Mouse (Mus musculus) left cerebral cortex, adult 11 months (tissue): ENCODE results near the gene Nelfb.
A peak's percentile ranks its signal among the peaks of the same experiment; 100 is the strongest.

Experiments used
- DNase-seq: peaks from one replicate; pipeline ENCODE4 v3.0.0; 2022; ENCODE audit warnings: low spot score

Gene Nelfb

GRCm38 (mm10) chr2:25230581-25230980 lies 19.3 kb upstream of the Nelfb start:
- no peak for DNase-seq

- DNase-seq, result no peak
Measured at GRCm38 (mm10) chr2:25229582-25229981, 18.3 kb upstream of the Nelfb start.

GRCm38 (mm10) chr2:25228995-25229530 lies 17.8 kb upstream of the Nelfb start:
- DNase-seq, result no peak

- DNase-seq, result peak; percentile 86
Measured at GRCm38 (mm10) chr2:25228431-25228889, 17.2 kb upstream of the Nelfb start.

DNA sequence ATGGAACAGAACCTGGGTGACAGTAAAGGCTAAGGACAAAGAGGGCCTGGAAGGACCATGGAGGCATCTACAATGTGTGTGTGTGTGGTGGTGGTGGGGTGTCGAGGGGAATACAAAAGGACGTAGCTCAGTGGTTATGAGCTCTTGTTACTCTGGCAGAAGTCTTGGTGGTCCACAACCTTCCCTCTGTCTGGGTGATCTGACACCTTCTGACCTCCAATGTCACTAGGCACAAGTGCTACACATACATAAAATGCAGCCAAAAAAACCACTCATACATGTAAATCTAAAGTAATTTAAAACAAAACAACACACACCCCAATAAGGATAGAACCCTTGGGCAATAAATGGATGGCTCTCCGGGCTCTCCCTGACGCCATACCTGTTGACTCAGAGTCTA lies 16.1 kb upstream of the Nelfb start:
- no peak for DNase-seq

GRCm38 (mm10) chr2:25226864-25227263 lies 15.6 kb upstream of the Nelfb start:
- peak; percentile 65 for DNase-seq

DNA sequence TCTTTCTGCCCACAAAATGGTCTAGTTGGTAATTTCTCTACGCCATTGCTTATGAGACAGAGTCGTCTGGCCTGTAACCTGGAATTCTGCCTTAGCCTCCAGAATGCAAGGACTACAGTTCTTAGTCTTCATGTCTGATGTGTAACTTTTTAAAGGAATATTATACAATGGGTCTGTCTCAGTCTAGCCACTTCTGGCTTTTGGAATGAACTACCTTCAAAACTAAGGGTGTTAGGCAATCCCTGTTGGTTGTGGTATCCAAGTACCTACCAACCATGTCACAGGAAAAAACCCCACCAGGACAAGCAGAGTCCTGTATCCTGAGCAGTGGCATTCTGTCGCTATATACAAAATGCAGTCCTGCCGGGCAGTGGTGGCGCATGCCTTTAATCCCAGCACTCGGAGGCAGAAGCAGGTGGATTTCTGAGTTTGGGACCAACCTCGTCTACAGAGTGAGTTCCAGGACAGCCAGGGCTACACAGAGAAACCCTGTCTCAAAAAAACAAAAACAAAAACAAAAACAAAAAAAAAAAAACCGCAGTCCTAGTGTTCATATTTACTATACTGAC lies 14.6 kb upstream of the Nelfb start:
- DNase-seq, result no peak

DNA sequence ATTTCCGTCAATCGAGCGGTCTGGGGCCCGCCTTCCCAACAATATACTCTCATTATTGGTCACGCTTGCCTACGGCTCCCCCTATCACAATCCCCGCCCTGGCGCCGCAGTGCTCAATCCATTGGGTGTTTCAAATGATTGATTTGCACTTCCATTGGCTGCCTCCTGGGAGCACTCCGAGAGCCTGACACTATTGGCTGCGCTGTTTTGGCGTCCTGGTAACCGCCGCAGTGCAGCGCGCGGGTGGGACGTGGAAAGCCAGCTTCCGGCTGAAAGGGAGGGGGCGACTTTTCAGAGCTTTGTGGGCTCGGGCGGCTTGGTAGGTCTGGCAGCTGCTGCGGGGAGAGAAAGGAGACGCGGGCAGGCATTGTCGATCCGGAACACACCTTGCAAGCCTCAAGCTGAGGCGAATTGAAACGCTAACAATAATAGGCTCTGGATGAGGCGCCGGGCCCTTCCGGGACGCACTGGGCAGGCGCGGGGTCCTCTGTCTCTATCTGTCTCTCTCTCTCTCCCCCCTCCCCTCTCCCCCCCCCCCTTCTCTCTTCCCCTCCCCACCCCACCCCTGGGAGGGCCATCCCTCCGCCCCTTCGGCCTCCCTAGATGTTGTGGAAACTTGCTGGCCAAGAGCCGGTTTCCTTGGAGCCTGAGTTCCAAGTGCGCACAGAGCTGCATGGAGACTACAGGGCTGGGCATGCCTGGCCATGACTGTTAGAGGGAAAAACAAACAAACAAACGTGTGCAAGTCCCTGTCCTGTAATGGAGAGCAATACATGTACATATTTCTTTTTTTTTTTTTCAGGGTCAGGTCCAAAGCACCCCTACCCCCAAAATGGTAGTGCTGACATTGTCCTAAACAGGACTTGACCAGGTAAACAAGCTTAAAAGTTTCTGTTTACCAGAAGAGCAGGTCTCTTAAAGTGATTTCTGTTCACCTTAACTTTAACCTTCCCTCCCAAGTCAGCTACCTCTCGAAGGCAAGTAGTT lies 13.8 kb upstream of the Nelfb start:
- peak; percentile 100 for DNase-seq

- no peak for DNase-seq
Measured at GRCm38 (mm10) chr2:25224492-25224765, 13.1 kb upstream of the Nelfb start, which contains the start of gene Tubb4b. Gene Tubb4b, minus strand, starts transcription at chr2:25224702.

DNA sequence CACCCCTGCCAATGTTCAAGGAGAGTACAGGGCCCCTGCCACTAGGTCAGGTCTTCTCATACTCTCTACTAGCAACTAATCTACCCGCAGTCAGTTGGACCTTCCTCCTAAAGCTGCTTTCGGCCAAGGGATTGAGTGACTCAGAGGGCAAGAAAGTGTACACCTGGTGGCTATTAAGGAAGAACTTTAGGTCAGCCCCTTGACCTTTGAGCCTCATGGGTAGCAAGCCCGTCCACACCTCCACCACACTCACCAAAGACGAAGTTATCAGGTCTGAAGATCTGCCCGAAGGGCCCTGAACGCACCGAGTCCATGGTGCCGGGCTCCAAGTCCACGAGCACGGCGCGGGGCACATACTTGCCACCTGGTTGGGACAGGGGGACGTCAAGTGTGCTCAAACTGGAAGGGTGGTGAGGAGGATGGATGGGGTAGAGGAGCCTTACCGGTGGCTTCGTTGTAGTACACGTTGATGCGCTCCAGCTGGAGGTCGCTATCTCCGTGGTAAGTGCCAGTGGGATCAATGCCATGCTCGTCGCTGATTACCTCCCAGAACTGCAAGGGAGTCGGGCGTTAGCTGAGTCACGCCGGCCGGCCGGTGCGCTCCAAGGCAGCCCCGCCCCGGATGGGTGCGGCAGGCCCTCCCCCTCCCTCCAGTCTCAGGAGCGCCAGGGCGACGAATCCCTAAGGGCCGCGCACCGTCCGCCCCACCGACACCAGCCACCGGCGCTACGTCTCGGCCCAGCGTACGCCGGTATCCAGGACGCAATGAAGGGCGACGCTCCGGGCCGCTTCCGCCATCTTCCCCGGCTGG lies 12.6 kb upstream of the Nelfb start:
- DNase-seq, result peak; percentile 63

GRCm38 (mm10) chr2:25221331-25221772 lies 10.1 kb upstream of the Nelfb start:
- no peak for DNase-seq

GRCm38 (mm10) chr2:25218445-25218844 lies 7.2 kb upstream of the Nelfb start, which contains the start of gene Fam166a:
Gene Fam166a, plus strand, starts transcription at chr2:25218745.
- DNase-seq, result no peak

DNA sequence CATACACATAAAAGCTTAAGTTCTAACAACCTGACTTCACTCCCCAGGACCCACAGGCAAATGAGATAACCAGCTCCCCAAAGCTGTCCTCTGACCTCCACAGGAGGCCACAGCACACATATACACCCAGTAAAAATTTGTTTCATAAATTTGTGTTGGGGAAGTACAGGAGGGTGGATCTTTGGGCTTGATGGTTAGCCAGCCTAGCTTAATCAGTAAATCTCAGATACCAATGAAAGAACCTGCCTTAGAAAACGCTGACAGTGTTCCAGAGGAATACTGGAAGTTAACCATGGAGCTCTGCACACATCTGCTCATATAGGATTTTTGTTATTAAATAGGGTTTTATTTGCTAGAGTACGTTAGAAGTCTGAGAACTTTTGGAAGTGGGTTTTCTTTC lies 6.4 kb upstream of the Nelfb start:
- DNase-seq, result no peak

GRCm38 (mm10) chr2:25214444-25214843 lies 3.2 kb upstream of the Nelfb start, which contains the start of gene Stpg3:
Gene Stpg3, minus strand, starts transcription at chr2:25214637.
- no peak for DNase-seq

GRCm38 (mm10) chr2:25213266-25213865 lies 2.1 kb upstream of the Nelfb start:
- DNase-seq, result no peak

GRCm38 (mm10) chr2:25210686-25211085 lies 603 bp downstream of the Nelfb start:
- DNase-seq, result no peak

GRCm38 (mm10) chr2:25207593-25207992 lies 3.7 kb downstream of the Nelfb start:
- no peak for DNase-seq

GRCm38 (mm10) chr2:25203631-25204214 lies 7.6 kb downstream of the Nelfb start:
- no peak for DNase-seq

DNA sequence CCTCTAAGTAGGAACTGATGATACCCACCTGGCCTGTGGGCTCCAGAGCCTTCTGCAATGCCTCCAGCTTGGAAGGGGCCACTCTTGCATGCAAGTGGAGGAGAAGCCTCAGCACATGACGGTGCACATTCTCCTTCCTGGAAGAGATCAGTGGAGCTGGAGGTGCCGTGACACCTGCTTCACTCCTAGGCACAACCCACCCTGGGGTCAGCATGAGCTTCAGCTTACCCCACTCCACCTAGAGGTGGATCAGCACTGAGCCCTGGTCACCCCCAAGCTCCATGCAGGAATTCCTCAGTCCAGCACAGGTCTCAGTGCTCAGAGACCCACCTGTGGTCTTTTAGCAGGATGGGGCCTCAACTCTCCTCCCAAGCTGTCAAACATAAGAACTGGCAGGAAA lies 10.7 kb downstream of the Nelfb start:
- DNase-seq, result no peak

DNA sequence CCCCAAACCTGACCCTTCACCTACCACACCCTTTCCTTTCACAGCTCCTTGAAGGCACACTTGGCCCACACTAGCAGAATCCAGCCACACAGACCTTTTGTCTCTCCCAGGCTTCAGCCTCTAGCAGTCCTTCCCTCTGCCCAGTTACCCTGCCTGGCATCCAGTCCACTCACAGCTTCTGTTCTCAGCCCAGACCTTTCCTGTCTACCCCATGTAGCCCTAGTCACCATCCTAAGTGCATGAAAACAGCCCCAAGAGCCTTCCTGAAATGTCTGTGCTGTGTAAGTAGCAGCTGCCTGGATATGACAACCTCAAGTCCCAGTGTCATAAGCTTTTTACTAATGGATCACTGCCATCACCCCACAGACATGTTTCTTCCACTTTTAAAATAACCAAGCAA lies 13.3 kb downstream of the Nelfb start:
- DNase-seq, result no peak

GRCm38 (mm10) chr2:25197191-25197590 lies 14.1 kb downstream of the Nelfb start:
- no peak for DNase-seq
